Mouse (Mus musculus): Measurements from ENCODE around the gene Ncapd2. TPM values are rescaled to one million over a fixed set of nuclear protein-coding genes. Genes with fewer than 3 reads are reported as not detected.
"Not testable (repeated sequence)": the region's sequence is repeated elsewhere in the genome, so short reads cannot be mapped to it uniquely, and the experiment has no call there.

Ncapd2 gene
- total RNA-seq, 2 experiments from 2014 or later = 24.3 to 28.5 TPM

GRCm38 (mm10) chr6:125168086-125168485 is 23.4 kb downstream of the Ncapd2 start:
- peak overlapping the region; percentile 98 for H3K27ac ChIP-seq
- H3K4me3 ChIP-seq = no peak overlapping the region
- TF ChIP-seq CTCF (conservative IDR thresholded peaks at IDR 0.05) = no peak
- no peak for DNase-seq (ENCODE audit: low spot score in 2 of 2)

DNA sequence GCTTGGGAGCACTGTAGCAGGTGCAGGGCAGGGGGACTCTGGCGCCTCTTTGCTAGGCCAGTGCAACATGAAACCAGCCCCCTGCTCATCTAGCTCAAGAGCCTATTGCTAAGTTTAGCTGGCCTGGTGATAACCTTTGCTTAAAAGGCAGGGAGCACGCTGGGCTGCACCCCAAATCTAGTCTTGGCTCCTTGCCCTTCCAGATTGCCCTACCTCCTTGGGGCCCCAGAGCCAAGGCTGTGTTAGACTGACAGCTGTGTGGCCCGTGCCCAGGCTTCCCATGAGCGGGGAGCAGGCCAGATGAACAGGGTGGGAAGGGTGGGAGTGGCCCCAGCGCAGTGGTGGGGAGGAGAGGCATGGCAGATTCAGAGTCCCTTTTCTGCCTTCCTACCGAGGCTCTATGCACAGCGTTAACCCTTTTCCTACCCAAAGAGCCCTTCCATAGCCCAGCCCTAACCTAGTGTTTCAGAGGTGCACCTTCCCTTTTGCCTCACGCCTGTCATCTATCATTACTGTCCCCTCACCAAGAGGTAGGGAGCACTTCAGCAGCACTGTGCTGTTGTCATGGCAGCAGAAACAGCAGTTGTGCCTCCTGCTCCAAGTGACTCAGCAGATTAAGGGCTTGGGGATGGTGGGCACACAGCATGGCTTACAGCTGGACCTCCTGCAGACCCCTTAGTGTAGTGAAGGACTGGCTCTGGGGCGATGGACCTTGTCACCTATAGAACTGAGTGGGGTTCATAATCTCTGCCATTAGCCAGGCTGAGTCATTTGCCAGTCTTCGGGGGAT is 24.4 kb downstream of the Ncapd2 start:
- no peak for TF ChIP-seq CTCF (conservative IDR thresholded peaks at IDR 0.05)
- peak; percentile 49 to 67 for DNase-seq (ENCODE audit: low spot score in 2 of 2)
- Histone ChIP-seq H3K4me3 (peak overlapping the region; percentile 99), H3K27ac (peak overlapping the region; percentile 98)

- DNase-seq (ENCODE audit: low spot score in 2 of 2) = no peak
- Histone ChIP-seq H3K4me3 (peak within 1 kb of the TSS; percentile 99), H3K27ac (peak within 1 kb of the TSS; percentile 98)
- no peak for TF ChIP-seq CTCF (conservative IDR thresholded peaks at IDR 0.05)
Observed at GRCm38 (mm10) chr6:125166051-125166751, 25.3 kb downstream of the Ncapd2 start, which contains the start of gene Gapdh. Gapdh (minus strand) TSS chr6:125166467.

- Histone ChIP-seq H3K27ac (peak overlapping the region; percentile 98), H3K4me3 (peak overlapping the region; percentile 99)
- DNase-seq (ENCODE audit: low spot score in 2 of 2) = peak; percentile 97 to 98
- no peak for TF ChIP-seq CTCF (conservative IDR thresholded peaks at IDR 0.05)
Observed at GRCm38 (mm10) chr6:125165328-125165891, 26.1 kb downstream of the Ncapd2 start.

- no peak for TF ChIP-seq CTCF (conservative IDR thresholded peaks at IDR 0.05)
- peak in 1 of 2 experiments; percentile 57 for DNase-seq (ENCODE audit: low spot score in 2 of 2)
- peak overlapping the region; percentile 98 for H3K27ac ChIP-seq
- peak overlapping the region; percentile 99 for H3K4me3 ChIP-seq
Observed at GRCm38 (mm10) chr6:125164672-125165327, 26.7 kb downstream of the Ncapd2 start.

GRCm38 (mm10) chr6:125163801-125164657 is 27.5 kb downstream of the Ncapd2 start:
- DNase-seq (ENCODE audit: low spot score in 2 of 2) = peak; percentile 39 to 58
- H3K4me3 ChIP-seq = peak overlapping the region; percentile 99
- no peak for TF ChIP-seq CTCF (conservative IDR thresholded peaks at IDR 0.05)
- peak overlapping the region; percentile 98 for H3K27ac ChIP-seq

DNA sequence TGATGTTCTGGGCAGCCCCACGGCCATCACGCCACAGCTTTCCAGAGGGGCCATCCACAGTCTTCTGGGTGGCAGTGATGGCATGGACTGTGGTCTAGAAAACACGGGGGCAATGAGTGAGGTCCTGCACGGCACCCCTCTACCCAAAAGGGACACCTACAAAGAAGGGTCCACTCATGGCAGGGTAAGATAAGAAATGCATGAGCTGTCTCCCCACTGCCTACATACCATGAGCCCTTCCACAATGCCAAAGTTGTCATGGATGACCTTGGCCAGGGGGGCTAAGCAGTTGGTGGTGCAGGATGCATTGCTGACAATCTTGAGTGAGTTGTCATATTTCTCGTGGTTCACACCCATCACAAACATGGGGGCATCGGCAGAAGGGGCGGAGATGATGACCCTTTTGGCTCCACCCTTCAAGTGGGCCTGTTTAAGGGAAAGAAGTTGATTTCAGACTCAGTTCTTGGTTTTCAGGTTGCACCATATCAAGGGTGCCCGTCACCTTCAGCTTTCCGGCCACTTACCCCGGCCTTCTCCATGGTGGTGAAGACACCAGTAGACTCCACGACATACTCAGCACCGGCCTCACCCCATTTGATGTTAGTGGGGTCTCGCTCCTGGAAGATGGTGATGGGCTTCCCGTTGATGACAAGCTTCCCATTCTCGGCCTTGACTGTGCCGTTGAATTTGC is 28.7 kb downstream of the Ncapd2 start:
- DNase-seq (ENCODE audit: low spot score in 2 of 2) = not testable (repeated sequence)
- H3K4me3 ChIP-seq = peak overlapping the region; percentile 26; the same call in 1 of the 2 replicates
- H3K27ac ChIP-seq = peak overlapping the region; percentile 46; the same call in 1 of the 2 replicates

- not testable (repeated sequence) for H3K27ac ChIP-seq
Observed at GRCm38 (mm10) chr6:125161971-125162370, 29.5 kb downstream of the Ncapd2 start.

DNA sequence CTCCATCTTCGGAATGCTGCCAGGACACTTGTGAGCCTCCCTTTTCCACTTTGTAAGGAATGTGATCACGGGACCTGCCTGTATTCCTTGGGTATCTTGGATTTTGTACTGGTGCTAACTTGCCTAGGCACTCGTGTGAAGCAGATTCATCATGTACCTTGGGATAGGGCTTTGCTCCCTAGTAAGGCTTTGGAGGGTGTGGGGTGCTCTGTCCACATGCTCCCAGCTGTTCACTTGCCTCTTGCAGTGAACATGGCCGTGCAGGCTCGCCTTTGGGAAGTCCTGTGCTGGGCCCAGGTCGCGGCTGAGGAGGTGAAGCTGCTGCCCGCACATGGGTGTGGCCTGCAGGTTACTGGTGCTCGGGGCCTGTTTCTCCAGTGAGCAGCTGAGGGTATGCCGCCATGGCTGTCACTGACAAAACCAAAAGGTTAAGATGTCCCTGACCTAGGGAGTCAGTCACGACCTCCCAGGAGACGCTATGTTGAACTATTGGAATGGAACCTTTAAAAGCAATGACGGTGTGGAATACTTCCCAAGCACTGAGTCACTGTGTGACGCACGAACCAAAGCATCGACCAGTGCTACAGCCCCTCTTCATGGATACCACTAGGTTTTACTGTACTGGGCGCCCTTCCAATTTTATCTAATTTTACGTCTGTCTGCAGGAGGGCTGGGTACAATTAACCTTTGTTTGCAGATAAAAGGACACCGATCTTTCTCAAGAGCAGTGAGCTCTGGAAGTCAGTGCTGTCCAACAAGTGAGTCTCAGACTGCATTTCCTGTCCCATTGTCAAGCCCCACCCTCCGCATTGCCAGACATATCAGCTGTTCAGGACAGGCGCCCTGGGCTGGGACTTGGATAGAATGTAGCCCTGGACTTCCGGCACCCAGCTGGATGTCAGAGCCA is 30.4 kb downstream of the Ncapd2 start:
- TF ChIP-seq CTCF (conservative IDR thresholded peaks at IDR 0.05) = no peak
- Histone ChIP-seq H3K27ac (peak overlapping the region; percentile 60), H3K4me3 (no peak overlapping the region)
- DNase-seq (ENCODE audit: low spot score in 2 of 2) = no peak

More at GRCm38 (mm10) chr6:125161971-125162370, 29.5 kb downstream of the Ncapd2 start:
- DNase-seq (ENCODE audit: low spot score in 2 of 2) = peak in 1 of 2 experiments; percentile 79
- H3K4me3 ChIP-seq = not testable (repeated sequence)
- TF ChIP-seq CTCF (conservative IDR thresholded peaks at IDR 0.05) = peak; percentile 73

DNA sequence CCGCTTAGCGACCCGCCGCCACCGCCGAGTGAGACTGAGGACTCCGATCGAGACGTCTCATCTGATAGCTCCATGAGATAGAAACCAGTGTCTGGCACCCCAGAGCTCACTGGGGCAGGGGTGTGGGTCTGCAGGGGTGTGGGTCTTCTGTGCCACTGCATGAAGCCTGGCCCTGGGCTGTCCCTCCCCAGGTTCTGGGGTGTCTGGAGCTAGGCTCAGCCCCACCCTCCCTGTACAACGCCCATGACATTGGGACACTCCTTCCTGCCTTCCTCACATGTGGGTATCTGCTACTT is 31.0 kb downstream of the Ncapd2 start:
- H3K27ac ChIP-seq = peak overlapping the region; percentile 60; the same call in 1 of the 2 replicates

More for the DNA sequence above, 31.0 kb downstream of the Ncapd2 start:
- H3K4me3 ChIP-seq = no peak overlapping the region
- no peak for DNase-seq (ENCODE audit: low spot score in 2 of 2)
- no peak for TF ChIP-seq CTCF (conservative IDR thresholded peaks at IDR 0.05)
